Mouse (Mus musculus): ENCODE measurements around the gene Brsk2. TPM values are rescaled to one million over a fixed set of nuclear protein-coding genes. Genes with fewer than 3 reads are reported as not detected.

Gene Brsk2
- polyA plus RNA-seq, 1 experiment from 2014 or later: 0.60 TPM

DNA sequence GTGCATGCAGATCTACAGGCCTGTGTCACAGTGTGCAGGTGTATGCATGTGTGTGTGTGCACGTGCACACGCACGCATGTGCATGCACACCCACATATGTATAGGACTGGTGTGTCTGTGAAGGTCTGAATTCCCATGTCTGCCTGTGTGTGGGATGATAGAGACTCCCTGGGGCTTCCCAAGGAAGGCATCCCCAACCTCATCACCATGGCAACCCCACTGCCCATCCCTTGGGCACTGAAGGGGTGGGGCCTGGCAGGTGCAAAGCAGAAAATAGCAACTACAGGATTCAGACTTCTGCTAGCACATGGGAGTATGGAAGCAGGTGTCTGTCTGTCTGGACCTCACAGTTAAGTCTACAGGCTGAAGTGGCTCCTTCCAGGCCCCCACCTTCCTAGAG, 13.0 kb downstream of the Brsk2 start:
- Histone ChIP-seq H3K36me3 (ENCODE audit: control insufficient read depth, insufficient read depth, low read length) (no peaks in the 10 kb centered on the region), H3K4me1 (replicated peaks; ENCODE audit: control insufficient read depth, insufficient read depth, low read length) (no peaks in the 10 kb centered on the region), H3K9me3 (ENCODE audit: control insufficient read depth, low read length) (no peaks in the 10 kb centered on the region), H3K27ac (ENCODE audit: low read length) (no peak overlapping the region), H3K4me2 (ENCODE audit: low read depth, low read length) (no peak overlapping the region), H3K9ac (ENCODE audit: low read length) (no peak overlapping the region), H3K4me3 (ENCODE audit: low read length) (no peak overlapping the region), H3K27me3 (ENCODE audit: control insufficient read depth, insufficient read depth, low read depth, low read length) (no peaks in the 10 kb centered on the region)
- no peak for ATAC-seq (ENCODE audit: low read depth)
- 85% methylated on average over 3 of the region's 3 CpGs for WGBS

DNA sequence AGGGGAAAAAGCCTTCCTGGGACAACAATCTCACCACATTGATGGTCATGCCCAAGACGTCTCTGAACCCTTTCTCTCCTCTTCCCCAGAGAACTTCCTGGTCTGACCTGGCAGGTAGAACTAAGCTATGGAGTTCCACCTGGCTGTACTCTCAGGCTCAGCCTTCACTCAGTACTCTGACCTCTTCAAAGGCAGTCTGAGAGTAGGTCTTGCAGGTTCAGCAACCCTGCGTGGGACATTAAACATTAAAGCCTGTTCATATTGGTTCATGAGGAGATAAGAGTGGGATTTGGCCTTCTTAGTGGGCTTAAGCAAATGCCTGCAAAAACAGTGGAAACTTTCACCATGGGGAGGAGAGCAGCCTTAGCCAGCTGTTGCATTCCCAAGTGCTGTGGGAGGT, 16.7 kb downstream of the Brsk2 start:
- H3K27ac ChIP-seq (ENCODE audit: low read length): no peak overlapping the region
- no peaks in the 10 kb centered on the region for H3K27me3 ChIP-seq (ENCODE audit: control insufficient read depth, insufficient read depth, low read depth, low read length)
- H3K4me1 ChIP-seq (replicated peaks; ENCODE audit: control insufficient read depth, insufficient read depth, low read length): no peaks in the 10 kb centered on the region
- no peak overlapping the region for H3K9ac ChIP-seq (ENCODE audit: low read length)
- 66% methylated on average over 2 of the region's 2 CpGs for WGBS
- no peaks in the 10 kb centered on the region for H3K9me3 ChIP-seq (ENCODE audit: control insufficient read depth, low read length)
- no peak overlapping the region for H3K4me3 ChIP-seq (ENCODE audit: low read length)
- no peaks in the 10 kb centered on the region for H3K36me3 ChIP-seq (ENCODE audit: control insufficient read depth, insufficient read depth, low read length)
- no peak overlapping the region for H3K4me2 ChIP-seq (ENCODE audit: low read depth, low read length)
- ATAC-seq (ENCODE audit: low read depth): no peak

GRCm38 (mm10) chr7:141972831-141973619, 23.5 kb downstream of the Brsk2 start:
- H3K4me3 ChIP-seq (ENCODE audit: low read length): no peak overlapping the region
- H3K4me2 ChIP-seq (ENCODE audit: low read depth, low read length): no peak overlapping the region
- no peaks in the 10 kb centered on the region for H3K36me3 ChIP-seq (ENCODE audit: control insufficient read depth, insufficient read depth, low read length)
- no peak overlapping the region for H3K9ac ChIP-seq (ENCODE audit: low read length)
- H3K4me1 ChIP-seq (replicated peaks; ENCODE audit: control insufficient read depth, insufficient read depth, low read length): no peaks in the 10 kb centered on the region
- no peaks in the 10 kb centered on the region for H3K27me3 ChIP-seq (ENCODE audit: control insufficient read depth, insufficient read depth, low read depth, low read length)
- H3K9me3 ChIP-seq (ENCODE audit: control insufficient read depth, low read length): no peaks in the 10 kb centered on the region
- no peak for ATAC-seq (ENCODE audit: low read depth)
- no peak overlapping the region for H3K27ac ChIP-seq (ENCODE audit: low read length)
- 26% methylated on average over 7 of the region's 7 CpGs for WGBS

- Histone ChIP-seq H3K27me3 (ENCODE audit: control insufficient read depth, insufficient read depth, low read depth, low read length) (no peaks in the 10 kb centered on the region), H3K4me1 (replicated peaks; ENCODE audit: control insufficient read depth, insufficient read depth, low read length) (no peaks in the 10 kb centered on the region), H3K36me3 (ENCODE audit: control insufficient read depth, insufficient read depth, low read length) (no peaks in the 10 kb centered on the region), H3K9me3 (ENCODE audit: control insufficient read depth, low read length) (no peaks in the 10 kb centered on the region), H3K9ac (ENCODE audit: low read length) (no peak overlapping the region), H3K27ac (ENCODE audit: low read length) (no peak overlapping the region), H3K4me3 (ENCODE audit: low read length) (no peak overlapping the region), H3K4me2 (ENCODE audit: low read depth, low read length) (no peak overlapping the region)
- 66% methylated on average over 6 of the region's 6 CpGs for WGBS
- ATAC-seq (ENCODE audit: low read depth): no peak
Measured at GRCm38 (mm10) chr7:141978003-141978402, 28.5 kb downstream of the Brsk2 start.

DNA sequence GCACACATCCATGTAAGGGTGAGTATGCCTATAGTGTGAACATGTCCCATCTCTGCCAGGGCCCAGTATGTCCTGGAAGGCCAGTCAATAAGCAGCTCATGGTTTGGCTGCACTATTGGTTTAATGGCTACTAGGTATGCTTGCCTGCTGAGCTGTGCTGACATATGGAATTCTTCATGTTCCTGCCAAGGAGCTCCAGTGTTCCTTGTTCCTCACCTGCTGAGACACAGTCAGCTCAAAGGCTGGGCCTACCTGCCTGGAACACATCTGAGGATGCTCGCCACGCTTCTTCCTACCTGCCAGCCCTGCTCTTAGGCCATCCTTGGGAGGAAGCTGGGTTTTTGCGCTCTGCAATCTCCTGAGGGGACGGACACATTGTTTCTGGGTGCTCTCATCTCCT, 29.7 kb downstream of the Brsk2 start:
- H3K4me2 ChIP-seq (ENCODE audit: low read depth, low read length): no peak overlapping the region
- H3K4me3 ChIP-seq (ENCODE audit: low read length): no peak overlapping the region
- H3K9me3 ChIP-seq (ENCODE audit: control insufficient read depth, low read length): no peaks in the 10 kb centered on the region
- WGBS: 91% methylated on average over 4 of the region's 4 CpGs
- no peaks in the 10 kb centered on the region for H3K36me3 ChIP-seq (ENCODE audit: control insufficient read depth, insufficient read depth, low read length)
- no peak for ATAC-seq (ENCODE audit: low read depth)
- H3K4me1 ChIP-seq (replicated peaks; ENCODE audit: control insufficient read depth, insufficient read depth, low read length): no peaks in the 10 kb centered on the region
- no peak overlapping the region for H3K27ac ChIP-seq (ENCODE audit: low read length)
- no peaks in the 10 kb centered on the region for H3K27me3 ChIP-seq (ENCODE audit: control insufficient read depth, insufficient read depth, low read depth, low read length)
- no peak overlapping the region for H3K9ac ChIP-seq (ENCODE audit: low read length)

- 83% methylated on average over 7 of the region's 7 CpGs for WGBS
- Histone ChIP-seq H3K9me3 (ENCODE audit: control insufficient read depth, low read length) (no peaks in the 10 kb centered on the region), H3K4me1 (replicated peaks; ENCODE audit: control insufficient read depth, insufficient read depth, low read length) (no peaks in the 10 kb centered on the region), H3K4me3 (ENCODE audit: low read length) (no peak overlapping the region), H3K4me2 (ENCODE audit: low read depth, low read length) (no peak overlapping the region), H3K27ac (ENCODE audit: low read length) (no peak overlapping the region), H3K27me3 (ENCODE audit: control insufficient read depth, insufficient read depth, low read depth, low read length) (no peaks in the 10 kb centered on the region), H3K9ac (ENCODE audit: low read length) (no peak overlapping the region), H3K36me3 (ENCODE audit: control insufficient read depth, insufficient read depth, low read length) (no peaks in the 10 kb centered on the region)
- no peak for ATAC-seq (ENCODE audit: low read depth)
Measured at GRCm38 (mm10) chr7:141981237-141981636, 31.7 kb downstream of the Brsk2 start.

- 73% methylated on average over 7 of the region's 7 CpGs for WGBS
- Histone ChIP-seq H3K4me1 (replicated peaks; ENCODE audit: control insufficient read depth, insufficient read depth, low read length) (no peaks in the 10 kb centered on the region), H3K9ac (ENCODE audit: low read length) (no peak overlapping the region), H3K4me2 (ENCODE audit: low read depth, low read length) (no peak overlapping the region), H3K36me3 (ENCODE audit: control insufficient read depth, insufficient read depth, low read length) (no peaks in the 10 kb centered on the region), H3K27me3 (ENCODE audit: control insufficient read depth, insufficient read depth, low read depth, low read length) (no peaks in the 10 kb centered on the region), H3K9me3 (ENCODE audit: control insufficient read depth, low read length) (no peaks in the 10 kb centered on the region), H3K27ac (ENCODE audit: low read length) (no peak overlapping the region), H3K4me3 (ENCODE audit: low read length) (no peak overlapping the region)
- ATAC-seq (ENCODE audit: low read depth): no peak
Measured at GRCm38 (mm10) chr7:141988314-141988806, 38.8 kb downstream of the Brsk2 start.

DNA sequence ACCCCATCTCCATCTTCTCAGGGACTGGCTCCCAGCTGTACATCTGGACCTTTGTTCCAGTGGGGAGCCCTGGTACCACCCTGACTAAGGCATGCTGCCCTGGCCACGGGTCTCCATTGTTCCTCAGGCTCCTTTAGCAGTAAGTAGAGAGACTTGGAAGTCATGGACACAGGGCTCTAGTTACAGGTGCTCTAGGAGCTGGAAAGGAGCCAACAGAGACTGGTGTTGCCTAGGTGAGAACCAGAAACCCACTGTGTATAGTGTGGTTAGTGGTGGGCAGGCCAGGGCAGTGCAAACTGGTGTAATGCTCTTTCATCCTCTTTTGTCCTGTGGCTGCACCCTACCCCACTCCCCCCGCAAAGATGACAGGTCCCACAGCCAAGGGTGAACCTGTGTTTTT, 41.6 kb downstream of the Brsk2 start:
- Histone ChIP-seq H3K27me3 (ENCODE audit: control insufficient read depth, insufficient read depth, low read depth, low read length) (no peaks in the 10 kb centered on the region), H3K4me2 (ENCODE audit: low read depth, low read length) (no peak overlapping the region), H3K9ac (ENCODE audit: low read length) (no peak overlapping the region), H3K27ac (ENCODE audit: low read length) (no peak overlapping the region), H3K36me3 (ENCODE audit: control insufficient read depth, insufficient read depth, low read length) (no peaks in the 10 kb centered on the region), H3K4me1 (replicated peaks; ENCODE audit: control insufficient read depth, insufficient read depth, low read length) (no peaks in the 10 kb centered on the region), H3K9me3 (ENCODE audit: control insufficient read depth, low read length) (no peaks in the 10 kb centered on the region), H3K4me3 (ENCODE audit: low read length) (no peak overlapping the region)
- 66% methylated on average over 2 of the region's 2 CpGs for WGBS
- no peak for ATAC-seq (ENCODE audit: low read depth)

DNA sequence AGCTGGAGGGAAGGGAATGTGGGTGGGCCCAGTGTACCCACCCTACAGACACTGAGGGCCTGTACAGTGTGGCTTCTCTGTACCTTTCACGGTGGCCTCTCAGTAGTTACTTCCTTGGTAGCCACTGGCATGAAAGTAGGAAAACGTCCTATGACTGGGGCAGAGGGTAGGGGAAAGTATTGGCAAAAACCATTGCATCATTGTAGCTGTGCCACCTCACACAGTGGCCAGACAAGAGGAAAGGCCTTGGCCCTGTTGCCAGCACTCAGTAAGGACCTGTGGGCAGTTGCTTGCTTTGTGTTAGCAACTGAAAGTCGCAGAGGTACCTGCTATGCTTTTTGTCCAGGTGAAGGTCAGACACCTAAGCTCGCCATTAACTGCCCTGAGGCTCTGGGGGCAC, 44.6 kb downstream of the Brsk2 start:
- Histone ChIP-seq H3K4me2 (ENCODE audit: low read depth, low read length) (no peak overlapping the region), H3K4me1 (replicated peaks; ENCODE audit: control insufficient read depth, insufficient read depth, low read length) (no peaks in the 10 kb centered on the region), H3K9ac (ENCODE audit: low read length) (no peak overlapping the region), H3K27me3 (ENCODE audit: control insufficient read depth, insufficient read depth, low read depth, low read length) (no peaks in the 10 kb centered on the region), H3K27ac (ENCODE audit: low read length) (no peak overlapping the region), H3K36me3 (ENCODE audit: control insufficient read depth, insufficient read depth, low read length) (no peaks in the 10 kb centered on the region), H3K4me3 (ENCODE audit: low read length) (no peak overlapping the region), H3K9me3 (ENCODE audit: control insufficient read depth, low read length) (no peaks in the 10 kb centered on the region)
- ATAC-seq (ENCODE audit: low read depth): no peak
- 87% methylated on average over 4 of the region's 4 CpGs for WGBS

All from lung, embryonic 16.5 days (tissue).